Mouse (Mus musculus) heart, adult 8-10 months (tissue): ENCODE measurements around the gene Plekho2. TPM values are rescaled to one million over a fixed set of nuclear protein-coding genes. Genes with fewer than 3 reads are reported as not detected.

Experiments
- DNase-seq: peaks from one replicate; pipeline ENCODE4 v3.0.0; 2022; ENCODE audit warnings: low spot score
- total RNA-seq, 4 experiments: library from RNA; stranded (reverse); gene quantifications; 2 replicates each; pipeline ENCODE4 v1.2.4; 2022

The Plekho2 gene
- total RNA-seq, 4 experiments from 2014 or later = 7.4 to 12.3 (median 10.8) TPM

GRCm38 (mm10) chr9:65555001-65555405 lies 24.8 kb downstream of the Plekho2 start:
- DNase-seq = no peak

GRCm38 (mm10) chr9:65552711-65553110 lies 27.1 kb downstream of the Plekho2 start:
- DNase-seq = no peak

DNA sequence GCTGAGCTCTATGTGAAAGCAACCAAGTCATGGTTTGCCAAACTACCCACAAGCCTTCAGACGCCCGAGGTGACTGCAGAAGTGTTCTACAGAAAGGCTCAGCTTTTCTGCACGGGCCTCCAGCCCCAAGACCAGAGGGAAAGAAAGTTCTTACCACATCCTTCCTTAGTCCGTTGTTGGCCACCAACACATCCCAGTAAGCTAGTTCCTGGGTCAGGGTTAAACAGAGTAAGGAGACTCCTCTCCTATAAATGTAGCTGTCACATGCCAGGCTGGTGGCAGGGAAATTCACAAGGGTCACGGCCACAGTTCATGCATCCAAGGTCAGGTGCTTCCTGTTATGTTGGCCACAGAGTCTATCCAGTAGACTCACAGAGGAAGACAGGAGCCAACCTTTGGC lies 27.7 kb downstream of the Plekho2 start:
- no peak for DNase-seq

GRCm38 (mm10) chr9:65551035-65551434 lies 28.8 kb downstream of the Plekho2 start:
- peak; percentile 86 for DNase-seq

- DNase-seq = peak; percentile 76
These were observed 29.6 kb downstream of the Plekho2 start for GRCm38 (mm10) chr9:65550079-65550831.

DNA sequence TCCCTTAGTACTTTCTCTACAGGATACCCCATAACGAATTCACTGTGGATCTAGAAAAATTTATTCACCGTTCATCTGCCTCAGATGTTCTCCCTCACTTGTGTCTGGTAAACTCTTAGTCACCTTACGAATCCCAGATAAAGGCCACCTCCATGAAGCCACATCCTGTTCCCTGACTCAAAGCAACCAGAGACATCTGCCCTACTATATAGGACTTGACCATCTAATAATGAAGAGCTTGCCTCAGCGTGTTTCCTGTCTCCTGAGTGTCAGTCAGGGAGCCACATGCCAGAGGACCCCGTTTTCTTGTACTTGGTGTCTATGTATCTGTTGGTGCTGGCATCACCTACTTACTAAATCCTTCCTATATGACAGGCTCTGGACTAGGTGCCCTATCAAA lies 30.2 kb downstream of the Plekho2 start:
- DNase-seq = no peak

- no peak for DNase-seq
These were observed 30.7 kb downstream of the Plekho2 start for GRCm38 (mm10) chr9:65549139-65549538.

- no peak for DNase-seq
These were observed 31.5 kb downstream of the Plekho2 start for GRCm38 (mm10) chr9:65548311-65548710.

DNA sequence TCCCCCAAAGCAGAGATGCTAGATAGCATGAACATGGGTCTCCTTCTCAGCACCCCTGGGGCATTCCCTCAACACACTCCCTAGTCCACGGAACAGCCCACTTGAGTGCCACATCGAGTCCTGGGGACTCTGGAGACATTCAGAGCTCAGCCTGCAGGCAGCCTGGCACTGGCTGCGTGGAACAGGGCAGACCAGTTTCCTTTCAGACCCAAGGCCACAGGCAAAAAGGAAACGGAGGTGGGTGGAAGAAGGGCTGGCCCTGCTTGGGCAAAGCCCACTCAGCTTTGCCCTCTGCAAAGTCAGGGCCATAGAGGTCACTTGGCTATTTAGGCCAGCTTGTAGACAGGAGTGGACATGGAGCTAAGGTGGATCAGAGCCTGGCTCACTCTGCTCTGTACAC lies 32.0 kb downstream of the Plekho2 start:
- DNase-seq = no peak

DNA sequence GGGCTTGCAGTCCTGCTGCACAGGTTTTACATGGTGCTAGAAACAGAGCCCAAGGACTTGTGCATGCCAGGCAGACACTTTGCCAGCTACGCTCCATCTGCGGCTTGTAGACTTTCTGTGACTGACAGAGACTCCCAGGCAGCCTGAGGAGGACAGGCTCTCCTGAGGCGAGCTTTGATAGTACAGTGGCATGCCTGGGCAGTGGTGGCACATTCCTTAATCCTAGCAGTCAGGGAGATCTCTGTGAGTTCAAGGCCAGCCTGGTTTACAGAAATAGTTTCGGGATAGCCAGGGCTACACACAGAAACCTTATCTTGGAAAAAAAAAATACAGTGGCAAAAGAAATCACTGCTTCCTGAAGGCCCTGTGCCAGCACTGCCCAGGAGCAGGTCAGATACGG lies 32.7 kb downstream of the Plekho2 start:
- DNase-seq = no peak

DNA sequence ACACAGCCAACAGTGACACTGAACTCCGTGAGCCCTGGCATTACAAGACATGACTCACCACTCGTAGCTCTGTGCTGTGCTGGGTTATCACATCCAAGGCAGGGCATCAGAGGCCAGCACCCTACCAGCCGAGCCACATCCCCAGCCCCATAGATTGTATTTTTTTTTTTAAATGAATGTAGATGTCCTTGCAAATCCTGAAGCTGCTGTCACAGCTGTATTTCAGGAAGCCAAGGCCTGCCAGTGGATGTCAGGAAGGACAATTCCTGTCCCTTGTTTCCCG lies 33.5 kb downstream of the Plekho2 start:
- no peak for DNase-seq

- DNase-seq = no peak
These were observed 34.0 kb downstream of the Plekho2 start for GRCm38 (mm10) chr9:65545635-65546412.

DNA sequence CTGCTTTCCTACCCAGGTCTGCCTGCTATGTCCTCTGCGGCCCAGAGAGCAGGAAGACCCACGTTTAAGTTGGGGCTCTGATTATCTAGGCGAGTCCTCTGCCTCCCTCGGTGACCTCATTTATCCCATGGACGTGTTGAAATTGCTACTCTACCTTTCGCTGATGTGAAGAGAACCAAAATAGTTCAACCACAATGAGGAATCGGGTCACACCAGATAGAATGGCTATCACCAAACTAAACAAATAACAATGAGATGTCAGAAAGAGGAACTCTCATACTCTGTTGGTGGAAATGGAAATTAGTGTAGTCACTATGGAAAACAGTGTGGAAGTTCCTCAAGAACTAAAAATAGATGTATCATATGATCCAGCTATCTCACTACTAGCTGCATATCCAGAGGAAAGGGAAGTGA lies 37.7 kb downstream of the Plekho2 start:
- peak; percentile 48 for DNase-seq

- DNase-seq = peak; percentile 76
These were observed 38.4 kb downstream of the Plekho2 start for GRCm38 (mm10) chr9:65541126-65542068.

- no peak for DNase-seq
These were observed 40.1 kb downstream of the Plekho2 start for GRCm38 (mm10) chr9:65539697-65540096.

GRCm38 (mm10) chr9:65537901-65538630 lies 41.8 kb downstream of the Plekho2 start:
- DNase-seq = no peak

DNA sequence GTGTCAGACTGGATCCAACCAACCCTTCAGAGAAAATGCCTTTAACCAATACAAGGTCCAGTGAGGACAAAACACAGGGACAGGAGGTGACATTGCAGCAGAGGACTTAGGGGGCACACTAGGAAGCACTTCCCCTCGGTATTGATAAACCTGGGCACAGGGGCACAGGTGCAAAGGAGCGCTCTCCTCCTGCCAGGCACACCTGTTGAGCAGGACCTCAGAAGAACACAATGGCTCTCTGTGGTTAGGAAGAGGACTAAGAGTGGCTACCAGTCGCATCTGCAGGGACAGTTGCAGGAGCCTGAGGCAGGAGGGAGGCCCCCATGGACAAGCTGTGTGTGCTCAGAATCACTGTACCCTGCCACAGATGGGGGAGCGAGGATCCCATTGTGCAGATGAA lies 43.3 kb downstream of the Plekho2 start:
- DNase-seq = no peak

DNA sequence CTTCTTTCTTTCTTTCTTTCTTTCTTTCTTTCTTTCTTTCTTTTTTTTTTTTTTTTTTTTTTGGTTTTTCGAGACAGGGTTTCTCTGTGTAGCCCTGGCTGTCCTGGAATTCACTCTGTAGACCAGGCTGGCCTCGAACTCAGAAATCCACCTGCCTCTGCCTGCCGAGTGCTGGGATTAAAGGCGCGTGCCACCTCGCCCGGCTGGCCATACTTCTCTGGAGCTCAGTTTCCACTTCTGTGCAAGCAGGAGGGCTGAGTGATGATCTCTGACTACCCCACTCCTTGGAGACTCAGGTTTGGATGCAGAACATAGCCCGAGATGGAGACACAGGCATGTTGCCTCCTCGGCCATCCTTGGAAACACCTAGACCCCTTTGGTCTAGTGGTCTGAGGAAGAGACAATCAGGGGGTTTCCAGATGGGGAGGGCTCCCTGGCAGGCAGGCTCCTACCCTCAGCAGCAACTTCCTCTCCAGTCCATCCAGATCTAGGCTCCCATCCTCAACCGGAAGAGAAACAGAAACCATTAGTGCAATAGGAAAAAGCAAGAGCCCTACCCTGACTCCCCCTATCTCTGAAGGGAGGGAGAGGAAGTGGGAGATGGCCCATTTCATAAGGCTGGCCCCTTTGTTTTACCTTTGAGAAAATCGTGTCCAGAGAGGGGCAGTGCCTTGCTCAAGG lies 43.9 kb downstream of the Plekho2 start:
- no peak for DNase-seq

- DNase-seq = no peak
These were observed 44.6 kb downstream of the Plekho2 start for GRCm38 (mm10) chr9:65535191-65535722.

- no peak for DNase-seq
These were observed 45.7 kb downstream of the Plekho2 start for GRCm38 (mm10) chr9:65534111-65534510.

DNA sequence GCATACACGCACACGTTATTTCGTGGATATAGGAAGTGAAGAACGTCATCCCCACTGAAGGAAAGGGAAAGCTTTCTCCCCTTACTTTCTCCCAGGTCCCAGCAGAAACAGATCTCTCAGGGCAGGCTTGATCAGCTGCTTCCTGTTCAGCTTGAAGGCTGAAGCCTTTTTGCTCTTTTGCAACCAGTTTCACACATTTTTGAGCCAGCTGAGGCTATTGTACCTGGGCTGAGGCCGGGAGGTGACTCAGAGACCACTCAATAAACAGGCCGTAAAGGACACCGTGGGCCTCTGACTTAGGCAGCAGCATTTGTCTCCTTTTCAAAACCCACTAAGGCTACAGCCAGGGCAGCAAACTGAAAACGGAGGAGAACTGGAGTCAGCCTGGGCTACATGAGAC lies 46.9 kb downstream of the Plekho2 start:
- DNase-seq = no peak
